Mouse (Mus musculus) G1E (cell line): ENCODE data around the gene Psme2. TPM values are rescaled to one million over a fixed set of nuclear protein-coding genes. Genes with fewer than 3 reads are reported as not detected.

Experiments
- ATAC-seq: 2 replicates; pipeline ENCODE4 v1.8.0; 2016; ENCODE audit warnings: mild to moderate bottlenecking; ENCODE audit not compliant: insufficient number of reproducible peaks, poor library complexity, low FRiP score, severe bottlenecking; ENCODE audit errors: extremely low read depth
- DNase-seq: peaks from one replicate; pipeline ENCODE4 v3.0.0; 2012; ENCODE audit warnings: low spot score
- H3K27me3 ChIP-seq: 2 replicates; pipeline ENCODE4 v1.6.1; 2012; ENCODE audit warnings: mild to moderate bottlenecking, low read length, inconsistent platforms; ENCODE audit not compliant: insufficient read depth
- H3K36me3 ChIP-seq: replicated peaks from 2 replicates; pipeline ENCODE3; 2012; ENCODE audit warnings: mild to moderate bottlenecking, inconsistent platforms
- H3K4me1 ChIP-seq: 2 replicates; pipeline ENCODE4 v1.6.1; 2012; ENCODE audit warnings: low read depth, low read length, inconsistent platforms, mixed read lengths; ENCODE audit not compliant: insufficient read depth
- H3K4me3 ChIP-seq: 2 replicates; pipeline ENCODE4 v1.5.1; 2012; ENCODE audit warnings: low read depth, mild to moderate bottlenecking, inconsistent platforms, low read length, moderate library complexity, mixed read lengths
- H3K9me3 ChIP-seq: replicated peaks from 2 replicates; pipeline ENCODE4 v1.6.1; 2012; ENCODE audit warnings: inconsistent platforms
- CTCF ChIP-seq: IDR thresholded peaks from 2 replicates; pipeline ENCODE4 v1.5.1; 2012; ENCODE audit warnings: low read depth, low read length, inconsistent platforms, mixed read lengths
- GATA1 ChIP-seq: IDR thresholded peaks from 2 replicates; pipeline ENCODE4 v1.6.1; 2012; ENCODE audit warnings: borderline replicate concordance, low read length, inconsistent platforms, mixed read lengths
- GATA2 ChIP-seq: IDR thresholded peaks from 2 replicates; pipeline ENCODE4 v1.6.1; 2012; ENCODE audit warnings: low read depth, low read length, inconsistent platforms, borderline replicate concordance
- POLR2AphosphoS5 ChIP-seq: IDR thresholded peaks from 2 replicates; pipeline ENCODE4 v1.6.1; 2012; ENCODE audit warnings: low read depth, low read length, inconsistent platforms; ENCODE audit not compliant: insufficient replicate concordance
- TAL1 ChIP-seq: conservative IDR thresholded peaks from 2 replicates; pipeline ENCODE4 v1.6.1; 2012; ENCODE audit warnings: low read depth, low read length, inconsistent platforms, mixed read lengths
- polyA plus RNA-seq: library from polyadenylated mRNA; stranded (reverse); fragments of >175 nt; gene quantifications from 2 replicates; pipeline ENCODE4 v1.2.3, GENCODE M21; 2012
- total RNA-seq, 2 experiments: library from RNA; stranded (forward) in 1 of 2; stranded (reverse) in 1 of 2; fragments of 200-1000 nt in 1 of 2; fragments of >200 nt in 1 of 2; fragmentation: Nextera tagmentation in 1 of 2; gene quantifications; 2 replicates each; pipeline ENCODE4 v1.2.3; 2014 to 2017

The Psme2 gene
- total and polyA plus RNA-seq, 3 experiments: 50.8 to 163 (median 59.4) TPM

- peaks cover 100% of the 10 kb centered on the region for H3K36me3 ChIP-seq
- peak; percentile 47; the same call in 1 of the 2 replicates for ATAC-seq
- TF ChIP-seq TAL1 (peak; percentile 48), GATA2 (no peak)
Measured at GRCm38 (mm10) chr14:55628077-55628827, 37.3 kb upstream of the Psme2 start.

DNA sequence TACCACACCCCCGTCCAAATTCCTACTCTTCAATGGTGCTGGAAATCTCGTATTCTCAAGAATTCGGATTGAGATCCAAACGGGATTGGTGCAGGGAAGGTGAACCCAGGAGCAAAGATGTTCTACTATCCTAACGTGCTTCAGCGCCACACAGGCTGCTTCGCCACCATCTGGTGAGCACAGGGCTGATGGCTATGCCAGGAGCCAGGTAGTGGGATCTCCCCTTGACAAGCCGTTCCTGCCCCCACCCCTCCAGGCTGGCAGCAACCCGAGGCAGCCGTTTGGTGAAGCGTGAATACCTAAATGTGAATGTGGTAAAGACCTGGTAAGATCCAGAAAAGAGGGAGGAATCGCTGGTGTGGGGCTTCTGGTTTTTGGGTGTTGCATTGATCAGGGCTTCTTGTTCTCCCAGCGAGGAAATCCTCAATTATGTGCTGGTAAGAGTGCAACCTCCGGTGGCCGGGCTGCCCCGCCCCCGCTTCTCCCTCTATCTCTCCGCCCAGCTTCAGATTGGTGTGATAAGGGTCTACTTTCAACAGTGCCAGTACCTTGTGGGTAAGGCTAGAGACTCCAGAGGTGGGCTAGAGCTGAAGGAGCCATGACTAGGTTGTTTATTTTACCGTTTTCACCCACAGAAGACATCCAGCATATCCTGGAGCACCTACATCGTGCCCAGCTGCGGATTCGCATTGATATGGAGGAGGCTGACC lies 27.7 kb upstream of the Psme2 start:
- no peak for TF ChIP-seq GATA1
- TF ChIP-seq GATA2: peak; percentile 61; the same call in 1 of the 2 replicates
- no peak for TF ChIP-seq POLR2AphosphoS5
- peak; percentile 67 for TF ChIP-seq TAL1
- TF ChIP-seq CTCF: no peak
- H3K36me3 ChIP-seq: peaks cover 47% of the 10 kb centered on the region
- peak overlapping the region; percentile 78 for H3K4me3 ChIP-seq
- H3K4me1 ChIP-seq: peaks cover 84% of the 10 kb centered on the region
- H3K9me3 ChIP-seq: no peaks in the 10 kb centered on the region
- DNase-seq: peak; percentile 71
- H3K27me3 ChIP-seq: no peaks in the 10 kb centered on the region
- peak; percentile 51 for ATAC-seq

More at GRCm38 (mm10) chr14:55628077-55628827, 37.3 kb upstream of the Psme2 start:
- H3K9me3 ChIP-seq: no peaks in the 10 kb centered on the region
- peaks cover 68% of the 10 kb centered on the region for H3K4me1 ChIP-seq
- no peaks in the 10 kb centered on the region for H3K27me3 ChIP-seq
- peak overlapping the region; percentile 44; the same call in 1 of the 2 replicates for H3K4me3 ChIP-seq
- peak; percentile 35 for DNase-seq

GRCm38 (mm10) chr14:55617822-55618221 lies 26.9 kb upstream of the Psme2 start, which contains the start of gene Rec8:
Gene Rec8 (plus strand): TSS chr14:55618037.
- TF ChIP-seq CTCF (no peak), TAL1 (no peak), GATA1 (no peak), POLR2AphosphoS5 (no peak), GATA2 (no peak)
- ATAC-seq (peak; percentile 82), DNase-seq (peak; percentile 91)
- H3K27me3 ChIP-seq: no peaks in the 10 kb centered on the region
- peak within 1 kb of the TSS; percentile 78 for H3K4me3 ChIP-seq
- no peaks in the 10 kb centered on the region for H3K9me3 ChIP-seq
- peaks cover 84% of the 10 kb centered on the region for H3K4me1 ChIP-seq
- H3K36me3 ChIP-seq: peaks cover 39% of the 10 kb centered on the region

DNA sequence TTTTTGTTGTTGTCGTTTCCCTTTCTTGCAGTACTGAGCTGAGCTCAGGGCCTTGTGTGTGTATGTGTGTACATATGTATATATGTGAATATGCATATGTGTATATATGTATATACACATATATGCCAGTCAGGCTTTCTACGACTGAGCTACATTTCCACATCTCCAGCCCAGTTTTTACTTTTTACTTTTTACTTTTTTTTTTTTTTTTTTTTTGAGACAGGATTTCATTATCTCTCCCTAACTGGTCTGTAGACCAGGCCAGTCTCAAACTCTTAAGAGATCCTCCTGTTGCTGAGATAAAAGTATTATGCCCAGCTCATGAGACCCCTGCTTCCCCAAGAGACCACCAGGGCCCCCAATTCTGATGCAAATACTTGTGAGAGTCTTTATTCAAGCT lies 25.9 kb upstream of the Psme2 start:
- Histone ChIP-seq H3K4me1 (peaks cover 80% of the 10 kb centered on the region), H3K36me3 (peaks cover 29% of the 10 kb centered on the region), H3K4me3 (no peak overlapping the region), H3K27me3 (no peaks in the 10 kb centered on the region), H3K9me3 (no peaks in the 10 kb centered on the region)
- ATAC-seq (no peak), DNase-seq (no peak)
- TF ChIP-seq GATA2 (no peak), CTCF (no peak), GATA1 (no peak), POLR2AphosphoS5 (no peak), TAL1 (no peak)

DNA sequence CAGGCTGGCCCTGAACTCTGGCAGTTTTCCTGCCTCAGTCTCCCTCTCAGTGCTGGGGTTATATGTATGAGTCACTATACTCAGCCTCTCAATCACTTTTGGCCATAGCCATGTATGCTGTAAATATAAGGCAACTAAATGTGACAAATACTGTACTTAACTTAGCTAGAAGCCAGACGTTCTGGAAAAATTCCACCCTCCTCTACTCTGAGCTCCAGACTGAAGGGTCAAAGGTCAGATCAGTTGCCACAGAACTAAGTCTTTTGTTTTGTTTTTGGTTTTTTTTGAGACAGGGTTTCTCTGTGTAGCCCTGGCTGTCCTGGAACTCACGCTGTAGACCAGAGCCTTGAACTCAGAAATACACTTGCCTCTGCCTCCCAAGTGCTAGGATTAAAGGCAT lies 25.0 kb upstream of the Psme2 start:
- TF ChIP-seq POLR2AphosphoS5 (no peak), GATA2 (no peak), GATA1 (no peak), TAL1 (no peak), CTCF (no peak)
- Histone ChIP-seq H3K9me3 (no peaks in the 10 kb centered on the region), H3K36me3 (peaks cover 22% of the 10 kb centered on the region), H3K4me3 (no peak overlapping the region), H3K4me1 (peaks cover 81% of the 10 kb centered on the region), H3K27me3 (no peaks in the 10 kb centered on the region)
- DNase-seq (no peak), ATAC-seq (no peak)

DNA sequence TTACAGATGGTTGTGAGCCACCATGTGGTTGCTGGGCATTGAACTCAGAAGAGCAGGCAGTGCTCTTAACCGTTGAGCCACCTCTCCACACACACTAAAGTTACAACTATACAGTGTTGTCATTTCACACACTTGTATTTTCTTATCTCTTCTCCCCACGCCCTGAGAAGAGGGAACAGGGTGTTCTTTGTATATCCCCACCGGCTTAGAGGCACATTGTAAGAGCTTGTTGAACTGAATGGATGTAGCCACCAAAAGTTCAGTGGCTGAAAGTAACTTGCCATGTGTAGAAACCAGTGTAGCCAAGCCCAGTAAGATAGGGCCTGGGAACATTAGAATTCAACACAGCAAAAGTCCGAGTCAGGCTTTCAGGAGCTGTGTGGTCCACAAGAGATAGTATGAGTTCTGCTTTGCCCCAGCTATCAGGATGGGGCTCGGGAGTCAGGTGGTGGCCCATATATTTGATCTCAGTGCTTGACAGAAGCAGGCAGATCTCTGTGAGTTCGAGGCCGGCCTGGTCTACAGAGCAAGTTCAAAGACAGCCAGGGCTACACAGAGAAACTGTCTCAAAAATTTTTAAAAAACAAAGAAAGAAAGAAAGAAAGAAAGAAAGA lies 23.8 kb upstream of the Psme2 start:
- H3K36me3 ChIP-seq: peaks cover 21% of the 10 kb centered on the region
- peak; percentile 19 for ATAC-seq
- TF ChIP-seq POLR2AphosphoS5 (no peak), TAL1 (peak; percentile 64)
- peaks cover 77% of the 10 kb centered on the region for H3K4me1 ChIP-seq
- H3K27me3 ChIP-seq: no peaks in the 10 kb centered on the region
- H3K9me3 ChIP-seq: no peaks in the 10 kb centered on the region
- peak; percentile 30 for DNase-seq
- no peak overlapping the region for H3K4me3 ChIP-seq
